Mouse (Mus musculus) adrenal gland, adult 18-20 months (tissue): Measurements from ENCODE around the gene Marc1. TPM values are rescaled to one million over a fixed set of nuclear protein-coding genes. Genes with fewer than 3 reads are reported as not detected.

ENCODE experiments used
- DNase-seq, 2 experiments: peaks; one replicate each; pipeline ENCODE4 v3.0.0; 2021 to 2022; ENCODE audit warnings: low spot score in 2 of 2
- microRNA-seq, 2 experiments: library from miRNA; unstranded; fragments of <30 nt; microRNA quantifications; one replicate each; pipeline ENCODE4 v1.2.0; 2021; ENCODE audit warnings: borderline number of aligned reads in 2 of 2
- total RNA-seq, 2 experiments: library from RNA; stranded (reverse); gene quantifications; 1 replicate in 1 of 2; 2 replicates in 1 of 2; pipeline ENCODE4 v1.2.3; 2021

Marc1 gene
- total RNA-seq, 2 experiments from 2014 or later, result 6.1 to 19.0 TPM

GRCm38 (mm10) chr1:184771202-184771890 is 39.8 kb downstream of the Marc1 start:
- peak; percentile 80 to 83 for DNase-seq

GRCm38 (mm10) chr1:184763866-184764265 is 47.2 kb downstream of the Marc1 start:
- DNase-seq, result no peak

GRCm38 (mm10) chr1:184762941-184763340 is 48.2 kb downstream of the Marc1 start:
- DNase-seq, result no peak

GRCm38 (mm10) chr1:184761988-184762387 is 49.1 kb downstream of the Marc1 start:
- no peak for DNase-seq

- no peak for DNase-seq
These were observed 58.4 kb downstream of the Marc1 start for GRCm38 (mm10) chr1:184752671-184753070.

GRCm38 (mm10) chr1:184750114-184750664 is 60.9 kb downstream of the Marc1 start:
- DNase-seq, result no peak

GRCm38 (mm10) chr1:184748692-184749152 is 62.4 kb downstream of the Marc1 start:
- DNase-seq, result no peak

GRCm38 (mm10) chr1:184737876-184738479 is 73.1 kb downstream of the Marc1 start:
- peak; percentile 31 to 53 for DNase-seq

GRCm38 (mm10) chr1:184737228-184737627 is 73.9 kb downstream of the Marc1 start:
- no peak for DNase-seq

Small RNA genes within 50 kb of the gene (microRNA-seq; reads per million reads assigned to microRNA genes)
- gene Mir1981, result 585 to 652 reads per million in 2 experiments

Other genes with a start within 250 kb of the Marc1 start
- 10 to 100 TPM; 10.7 to 11.1 TPM for gene Hlx, start 78.7 kb downstream of the Marc1 start, total RNA-seq
- 100 to 1,000 TPM; 381 to 428 TPM for gene Marc2, start 35.1 kb upstream of the Marc1 start, total RNA-seq
- gene C130074G19Rik, start 71.9 kb upstream of the Marc1 start, total RNA-seq, result 10 to 100 TPM; 32.3 to 64.9 TPM
- gene Mark1, start 188.3 kb upstream of the Marc1 start, total RNA-seq, result 1 to 10 TPM; 5.7 to 6.5 TPM